Mouse (Mus musculus): ENCODE data around the gene Hist1h2ag.

- no peak for TF ChIP-seq POLR2A (IDR thresholded peaks at IDR 0.05; ENCODE audit: borderline replicate concordance, extremely low read depth, low read depth, low read length)
- no peak for TF ChIP-seq CTCF (IDR thresholded peaks at IDR 0.05; ENCODE audit: insufficient read depth, low read length)
These were observed 8.1 kb downstream of the Hist1h2ag start for GRCm38 (mm10) chr13:22034443-22035266.

Data from lung, adult 2 months (tissue).